Mouse (Mus musculus) layer of hippocampus, postnatal 14 days (tissue): ENCODE data around the gene Olfr1218. TPM values are rescaled to one million over a fixed set of nuclear protein-coding genes. Genes with fewer than 3 reads are reported as not detected.
"Not testable (repeated sequence)": the region's sequence is repeated elsewhere in the genome, so short reads cannot be mapped to it uniquely, and the experiment has no call there.

Source experiments
- DNase-seq, 2 experiments: peaks; one replicate each; pipeline ENCODE4 v3.0.0; 2021 to 2022; ENCODE audit warnings: low spot score in 2 of 2, mixed read lengths in 1 of 2
- long read RNA-seq, 2 experiments: library from polyadenylated mRNA; stranded (forward); transcript quantifications; one replicate each; pipeline ENCODE4 v2.0.0; 2021
- total RNA-seq, 2 experiments: library from RNA; stranded (reverse); gene quantifications; 2 replicates each; pipeline ENCODE4 v1.2.3; 2021

Olfr1218 gene
- not detected for total RNA-seq
- long read RNA-seq, experiment 1: 0 reads
- long read RNA-seq, experiment 2: 0 reads

- DNase-seq: no peak
Measured at GRCm38 (mm10) chr2:89061087-89061486, at the start of gene Olfr1218. Gene Olfr1218, minus strand, starts transcription at chr2:89061187.

- DNase-seq: no peak
Measured at GRCm38 (mm10) chr2:89106735-89107134, 45.7 kb upstream of the Olfr1218 start, which contains the start of gene Olfr1220. Gene Olfr1220, minus strand, starts transcription at chr2:89106835.

GRCm38 (mm10) chr2:89105651-89106050, 44.7 kb upstream of the Olfr1218 start:
- DNase-seq: no peak

- DNase-seq: no peak
Measured at GRCm38 (mm10) chr2:89093848-89094247, 32.9 kb upstream of the Olfr1218 start.

- DNase-seq: no peak
Measured at GRCm38 (mm10) chr2:89083413-89083812, 22.4 kb upstream of the Olfr1218 start, which contains the start of gene Olfr1219. Gene Olfr1219, minus strand, starts transcription at chr2:89083513.

GRCm38 (mm10) chr2:89081487-89081886, 20.5 kb upstream of the Olfr1218 start:
- DNase-seq: no peak

- DNase-seq: no peak
Measured at GRCm38 (mm10) chr2:89031965-89032364, 29.0 kb downstream of the Olfr1218 start, which contains the start of gene Olfr1217. Gene Olfr1217, minus strand, starts transcription at chr2:89032065.

GRCm38 (mm10) chr2:89021436-89021835, 39.6 kb downstream of the Olfr1218 start:
- DNase-seq: not testable (repeated sequence)

- DNase-seq: no peak
Measured at GRCm38 (mm10) chr2:89018240-89018639, 42.7 kb downstream of the Olfr1218 start, which contains the start of gene Olfr1216. Gene Olfr1216, minus strand, starts transcription at chr2:89018340.

- no peak for DNase-seq
Measured at GRCm38 (mm10) chr2:89006873-89007272, 54.1 kb downstream of the Olfr1218 start, which contains the start of gene Olfr1215. Gene Olfr1215, minus strand, starts transcription at chr2:89006973.

Other genes starting within 250 kb of the Olfr1218 start
- gene Olfr1202, start 246.7 kb downstream of the Olfr1218 start, total RNA-seq: not detected
- gene Olfr1205, start 231.4 kb downstream of the Olfr1218 start, total RNA-seq: not detected
- not detected for gene Olfr1204, start 211.9 kb downstream of the Olfr1218 start, total RNA-seq
- not detected for gene Olfr1206, start 198.0 kb downstream of the Olfr1218 start, total RNA-seq
- not detected for gene Olfr1208, start 158.9 kb downstream of the Olfr1218 start, total RNA-seq
- not detected for gene Olfr1209, start 146.0 kb downstream of the Olfr1218 start, total RNA-seq
- gene Olfr1211, start 123.1 kb downstream of the Olfr1218 start, total RNA-seq: not detected
- not detected for gene Olfr1212, start 107.2 kb downstream of the Olfr1218 start, total RNA-seq
- not detected for gene Gm13762, start 80.9 kb downstream of the Olfr1218 start, total RNA-seq
- gene Olfr1214, start 68.5 kb downstream of the Olfr1218 start, total RNA-seq: not detected
- gene Olfr1215, start 54.2 kb downstream of the Olfr1218 start, total RNA-seq: not detected
- not detected for gene Olfr1216, start 42.8 kb downstream of the Olfr1218 start, total RNA-seq
- not detected for gene Olfr1217, start 29.1 kb downstream of the Olfr1218 start, total RNA-seq
- not detected for gene Olfr1219, start 22.3 kb upstream of the Olfr1218 start, total RNA-seq
- gene Olfr1220, start 45.6 kb upstream of the Olfr1218 start, total RNA-seq: not detected
- gene Olfr1221, start 56.1 kb upstream of the Olfr1218 start, total RNA-seq: not detected
- not detected for gene Olfr1222, start 71.9 kb upstream of the Olfr1218 start, total RNA-seq
- gene Olfr1223, start 90.4 kb upstream of the Olfr1218 start, total RNA-seq: not detected
- gene Olfr1224-ps1, start 102.9 kb upstream of the Olfr1218 start, total RNA-seq: not detected
- gene Olfr1225, start 113.5 kb upstream of the Olfr1218 start, total RNA-seq: not detected
- gene Olfr1226, start 138.9 kb upstream of the Olfr1218 start, total RNA-seq: not detected
- not detected for gene Olfr1228, start 192.9 kb upstream of the Olfr1218 start, total RNA-seq
- not detected for gene Olfr1229, start 226.8 kb upstream of the Olfr1218 start, total RNA-seq
- not detected for gene Olfr1230, start 236.1 kb upstream of the Olfr1218 start, total RNA-seq
- gene Olfr1231, start 245.9 kb upstream of the Olfr1218 start, total RNA-seq: not detected